Mouse (Mus musculus) kidney, postnatal 14 days (tissue): Measurements from ENCODE around the gene Draxin.
"Not testable (repeated sequence)": the region's sequence is repeated elsewhere in the genome, so short reads cannot be mapped to it uniquely, and the experiment has no call there.

ENCODE experiments used
- DNase-seq: peaks from one replicate; pipeline ENCODE4 v3.0.0; 2022; ENCODE audit warnings: mixed read lengths

The Draxin gene

GRCm38 (mm10) chr4:148054961-148055695 lies 75.4 kb downstream of the Draxin start:
- DNase-seq: no peak

GRCm38 (mm10) chr4:148053417-148053920 lies 77.0 kb downstream of the Draxin start:
- DNase-seq: no peak

GRCm38 (mm10) chr4:148052976-148053375 lies 77.5 kb downstream of the Draxin start:
- no peak for DNase-seq

GRCm38 (mm10) chr4:148051886-148052285 lies 78.6 kb downstream of the Draxin start:
- DNase-seq: no peak

GRCm38 (mm10) chr4:148051046-148051776 lies 79.3 kb downstream of the Draxin start:
- DNase-seq: no peak

GRCm38 (mm10) chr4:148050396-148050914 lies 80.0 kb downstream of the Draxin start:
- DNase-seq: not testable (repeated sequence)
